Mouse (Mus musculus) E14TG2a.4 (cell line): Measurements from ENCODE around the gene Nagpa.

ENCODE experiments used
- H3K27me3 ChIP-seq: 2 replicates; pipeline ENCODE4 v1.6.1; 2014; ENCODE audit warnings: low read length, control low read depth; ENCODE audit not compliant: insufficient read depth
- H3K36me3 ChIP-seq: 2 replicates; pipeline ENCODE4 v1.6.1; 2014; ENCODE audit warnings: low read length, control low read depth; ENCODE audit not compliant: insufficient read depth
- H3K4me1 ChIP-seq: replicated peaks from 2 replicates; pipeline ENCODE4 v1.6.1; 2014; ENCODE audit warnings: low read depth, low read length, control low read depth
- H3K4me3 ChIP-seq: replicated peaks from 2 replicates; pipeline ENCODE4 v1.5.1; 2014; ENCODE audit warnings: mild to moderate bottlenecking, low read length
- H3K9me3 ChIP-seq: 2 replicates; pipeline ENCODE4 v1.6.1; 2014; ENCODE audit warnings: low read length, control low read depth
- CTCF ChIP-seq: conservative IDR thresholded peaks from 2 replicates; pipeline ENCODE4 v1.5.1; 2014; ENCODE audit warnings: low read length
- NANOG ChIP-seq: IDR thresholded peaks from 2 replicates; pipeline ENCODE4 v1.6.1; 2014; ENCODE audit warnings: borderline replicate concordance, low read length, mixed read lengths
- POU5F1 ChIP-seq: IDR thresholded peaks from 2 replicates; pipeline ENCODE4 v1.6.1; 2014; ENCODE audit warnings: low read length, borderline replicate concordance

The Nagpa gene

DNA sequence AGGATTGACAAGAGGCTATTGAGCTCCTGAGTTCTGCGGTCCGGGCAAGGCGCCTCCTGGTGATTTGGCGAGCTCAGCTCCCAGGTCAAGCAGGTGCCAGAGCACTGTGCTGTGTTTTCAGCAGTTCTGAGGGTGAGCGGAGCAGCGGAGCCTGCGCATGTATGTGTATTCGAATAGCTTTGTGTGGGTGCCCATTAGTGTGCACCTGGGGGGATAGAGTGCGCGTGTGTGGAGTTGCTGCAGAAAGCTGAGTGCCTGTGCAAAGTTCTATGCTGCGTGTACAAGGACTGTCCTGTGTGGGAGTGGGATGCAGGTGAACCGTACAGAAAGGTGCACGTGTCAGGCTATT lies 56.8 kb downstream of the Nagpa start, which contains the start of gene Sec14l5:
Gene Sec14l5, plus strand, starts transcription at position 73 of the 349 bp plus-strand sequence.
- TF ChIP-seq NANOG, result no peak
- Histone ChIP-seq H3K4me3 (peak within 1 kb of the TSS; percentile 80), H3K9me3 (no peaks in the 10 kb centered on the region), H3K27me3 (peaks cover 41% of the 10 kb centered on the region), H3K4me1 (peaks cover 18% of the 10 kb centered on the region), H3K36me3 (no peaks in the 10 kb centered on the region)

DNA sequence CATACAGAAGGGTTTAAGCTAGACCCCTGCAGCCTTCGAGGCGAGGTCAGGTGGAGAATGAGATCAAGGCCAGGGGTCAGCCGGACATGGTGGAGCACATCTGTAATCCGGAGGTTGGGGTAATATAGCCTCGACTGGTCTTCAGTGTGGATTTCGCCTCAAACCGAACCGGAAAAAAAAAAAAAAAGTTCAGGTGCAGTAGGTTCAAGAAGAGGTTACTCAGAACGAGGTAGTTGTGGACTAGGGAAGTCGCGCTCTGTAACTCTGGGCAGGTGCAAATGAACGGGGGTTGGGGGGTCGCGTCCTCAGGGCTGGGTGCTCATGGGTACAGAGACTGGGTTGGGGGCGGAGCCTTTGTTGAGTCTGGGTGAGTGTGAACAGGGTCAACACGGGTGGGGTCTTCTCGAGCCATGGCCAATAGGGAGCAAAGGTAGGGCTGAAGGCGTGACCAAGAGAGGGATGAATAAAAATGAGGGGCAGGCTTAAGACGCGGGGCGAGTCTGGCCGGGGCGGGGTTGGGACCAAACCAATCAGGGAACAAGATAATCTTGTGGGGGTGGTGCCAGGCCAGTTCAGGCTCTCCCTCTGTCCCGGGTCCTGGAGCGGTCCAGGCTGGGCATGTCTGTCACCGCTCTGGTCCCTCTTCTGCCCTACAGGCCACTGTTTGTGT lies 57.3 kb downstream of the Nagpa start:
- H3K27me3 ChIP-seq, result peaks cover 45% of the 10 kb centered on the region
- peak overlapping the region; percentile 80 for H3K4me3 ChIP-seq
- peaks cover 18% of the 10 kb centered on the region for H3K4me1 ChIP-seq
- no peaks in the 10 kb centered on the region for H3K9me3 ChIP-seq
- H3K36me3 ChIP-seq, result no peaks in the 10 kb centered on the region
- TF ChIP-seq POU5F1 (no peak), CTCF (no peak), NANOG (no peak)

GRCm38 (mm10) chr16:5145570-5145969 lies 58.2 kb downstream of the Nagpa start:
- TF ChIP-seq POU5F1, result no peak
- no peak for TF ChIP-seq NANOG
- peak; percentile 68 for TF ChIP-seq CTCF
- Histone ChIP-seq H3K9me3 (no peaks in the 10 kb centered on the region), H3K4me3 (no peak overlapping the region), H3K4me1 (peaks cover 18% of the 10 kb centered on the region), H3K27me3 (peaks cover 48% of the 10 kb centered on the region), H3K36me3 (no peaks in the 10 kb centered on the region)
